Mouse (Mus musculus): ENCODE measurements around the gene Acer1. TPM values are rescaled to one million over a fixed set of nuclear protein-coding genes. Genes with fewer than 3 reads are reported as not detected.
"Not testable (repeated sequence)": the region's sequence is repeated elsewhere in the genome, so short reads cannot be mapped to it uniquely, and the experiment has no call there.

The Acer1 gene
- total RNA-seq, 2 experiments from 2014 or later: not detected

DNA sequence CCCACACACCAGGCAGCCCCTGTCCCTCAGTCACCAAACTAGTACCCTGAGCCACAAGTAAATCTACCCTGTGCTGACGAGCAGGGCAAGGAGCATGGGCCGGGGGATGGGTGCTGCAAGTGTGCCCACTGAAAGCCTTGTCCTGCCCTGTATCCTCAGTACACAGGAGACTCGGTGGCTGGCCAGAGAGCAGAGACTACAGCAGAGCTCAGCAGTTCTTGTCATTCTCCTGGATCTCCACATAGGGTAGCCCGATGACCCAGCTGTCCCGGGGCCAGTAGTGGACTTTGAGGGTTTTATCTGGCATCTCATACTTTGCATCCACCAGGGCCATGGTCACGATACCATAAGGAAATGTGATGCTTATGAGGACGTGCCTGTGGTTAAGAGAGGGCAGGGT lies 27.1 kb downstream of the Acer1 start:
- no peak for DNase-seq (ENCODE audit: low spot score in 2 of 2)

GRCm38 (mm10) chr17:56952639-56953038 lies 29.3 kb downstream of the Acer1 start:
- DNase-seq (ENCODE audit: low spot score in 2 of 2): no peak

DNA sequence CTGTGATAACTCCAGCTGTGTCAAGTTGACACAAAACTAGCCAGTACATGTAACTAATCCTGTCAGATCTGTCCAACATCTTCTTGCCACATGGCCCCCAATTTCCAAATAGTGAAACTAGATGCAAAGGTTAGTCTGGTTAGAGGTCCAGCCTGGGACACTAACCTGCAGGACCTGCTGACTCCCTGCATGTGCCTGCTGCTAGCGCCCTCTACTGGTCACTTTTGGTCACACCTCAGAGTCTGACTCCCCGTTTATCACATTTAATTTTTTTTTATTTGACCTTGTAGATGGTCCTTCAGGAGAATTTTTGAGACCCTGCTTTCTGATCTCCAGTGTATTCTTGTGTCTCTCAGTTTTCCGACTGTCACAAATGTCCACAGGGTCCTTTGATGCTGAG lies 31.0 kb downstream of the Acer1 start:
- DNase-seq (ENCODE audit: low spot score in 2 of 2): no peak

GRCm38 (mm10) chr17:56938751-56939150 lies 43.2 kb downstream of the Acer1 start:
- no peak for DNase-seq (ENCODE audit: low spot score in 2 of 2)

DNA sequence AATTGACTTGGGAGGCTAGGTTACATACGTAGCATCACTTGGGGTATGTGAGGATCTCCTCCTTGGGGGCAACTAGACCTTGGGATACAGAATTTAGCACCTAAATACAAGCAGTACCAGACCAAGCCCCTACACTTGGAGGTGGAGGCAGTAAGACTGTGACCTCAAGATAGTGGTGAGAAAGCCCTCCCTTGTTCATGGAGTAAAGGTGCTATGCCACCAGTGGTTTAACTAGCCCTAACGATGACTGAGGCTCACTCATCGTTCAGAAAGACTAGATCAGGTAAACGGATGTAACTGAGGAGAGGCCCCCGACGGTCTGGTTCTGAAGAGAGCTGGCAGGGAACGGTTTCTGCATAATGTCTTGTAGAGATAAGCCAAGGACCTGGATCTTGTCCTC lies 45.2 kb downstream of the Acer1 start:
- no peak for DNase-seq (ENCODE audit: low spot score in 2 of 2)

- DNase-seq (ENCODE audit: low spot score in 2 of 2): peak; percentile 99
Measured at GRCm38 (mm10) chr17:56935363-56936131, 46.4 kb downstream of the Acer1 start, which contains the start of gene Mllt1. Gene Mllt1 (minus strand): TSS chr17:56935415.

DNA sequence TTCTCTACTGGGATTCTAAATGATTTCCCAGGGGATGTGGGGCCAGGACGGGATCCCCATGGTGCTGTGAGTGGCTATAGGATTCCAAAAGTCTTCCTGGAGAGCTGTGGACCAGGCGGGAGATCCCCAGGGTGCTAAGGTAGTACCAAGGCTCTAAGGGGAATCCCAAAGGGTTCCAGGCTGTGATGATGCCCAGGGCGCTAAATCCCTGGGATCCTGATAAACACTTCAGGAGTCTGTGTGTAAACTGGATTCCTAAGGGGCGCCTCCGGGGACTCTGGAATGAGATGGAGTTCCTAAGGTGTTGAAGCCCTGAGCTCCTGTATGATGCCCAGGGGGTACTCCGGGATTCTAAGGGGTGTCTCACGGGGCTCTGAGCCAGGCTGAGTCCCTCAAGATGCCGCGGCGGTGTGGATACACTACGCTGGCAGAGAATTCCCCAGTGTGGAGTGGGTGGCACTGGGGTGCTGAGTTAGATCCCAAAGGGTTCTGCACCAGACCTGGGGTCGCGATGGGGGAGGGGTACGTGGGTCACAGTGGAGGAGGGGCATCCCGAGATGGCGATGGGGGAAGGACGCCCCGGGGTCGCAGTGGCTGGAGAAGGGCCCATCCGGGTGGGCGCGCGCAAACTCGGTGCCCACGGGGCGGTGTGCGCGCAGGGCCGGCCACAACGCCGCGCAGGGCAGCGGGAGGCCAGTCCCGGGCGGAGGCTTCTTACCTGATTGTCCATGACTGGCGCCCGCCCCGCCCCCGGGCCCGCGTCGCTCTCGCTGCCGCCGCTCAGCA lies 47.2 kb downstream of the Acer1 start:
- DNase-seq (ENCODE audit: low spot score in 2 of 2): no peak

GRCm38 (mm10) chr17:56933395-56933794 lies 48.5 kb downstream of the Acer1 start:
- DNase-seq (ENCODE audit: low spot score in 2 of 2): no peak

GRCm38 (mm10) chr17:56930026-56930425 lies 51.9 kb downstream of the Acer1 start:
- no peak for DNase-seq (ENCODE audit: low spot score in 2 of 2)

DNA sequence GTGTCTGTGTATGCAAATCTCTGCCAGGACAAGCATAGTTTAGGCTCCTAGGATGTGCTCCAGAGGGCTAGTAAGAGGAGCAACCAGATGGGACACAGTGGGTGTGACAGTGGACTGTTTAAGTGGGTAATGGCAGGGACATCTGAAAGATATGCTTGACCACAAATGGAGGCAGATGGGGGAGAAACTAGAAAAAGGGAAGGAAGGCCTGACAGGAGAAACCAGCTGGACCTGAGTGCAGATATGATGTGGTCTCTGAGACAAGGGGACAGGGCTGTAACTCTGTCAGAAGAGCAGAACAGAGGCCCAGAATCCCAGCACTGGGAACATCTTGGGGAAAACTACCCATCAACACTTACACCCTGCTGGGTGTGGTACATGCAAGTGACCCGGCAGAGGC lies 52.4 kb downstream of the Acer1 start:
- no peak for DNase-seq (ENCODE audit: low spot score in 2 of 2)

DNA sequence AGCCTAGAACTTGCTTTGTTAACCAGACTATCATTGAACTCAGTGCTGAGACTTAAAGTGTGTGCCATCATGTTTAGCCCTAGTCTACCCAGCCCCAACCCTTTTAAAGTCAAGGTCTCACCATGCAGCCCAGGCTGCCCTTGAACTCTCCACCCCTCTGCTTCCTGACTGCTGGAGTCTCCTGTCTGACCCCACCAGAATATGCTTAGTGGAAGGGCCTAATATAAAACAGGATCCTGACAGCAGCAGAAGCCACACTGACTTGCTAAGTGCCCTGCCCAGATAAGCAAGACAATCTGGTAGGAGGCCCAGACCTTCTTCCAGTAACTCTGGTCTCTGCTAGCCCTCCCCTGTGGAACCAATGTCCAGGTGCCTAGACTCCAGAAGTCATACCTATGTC lies 52.8 kb downstream of the Acer1 start:
- no peak for DNase-seq (ENCODE audit: low spot score in 2 of 2)

DNA sequence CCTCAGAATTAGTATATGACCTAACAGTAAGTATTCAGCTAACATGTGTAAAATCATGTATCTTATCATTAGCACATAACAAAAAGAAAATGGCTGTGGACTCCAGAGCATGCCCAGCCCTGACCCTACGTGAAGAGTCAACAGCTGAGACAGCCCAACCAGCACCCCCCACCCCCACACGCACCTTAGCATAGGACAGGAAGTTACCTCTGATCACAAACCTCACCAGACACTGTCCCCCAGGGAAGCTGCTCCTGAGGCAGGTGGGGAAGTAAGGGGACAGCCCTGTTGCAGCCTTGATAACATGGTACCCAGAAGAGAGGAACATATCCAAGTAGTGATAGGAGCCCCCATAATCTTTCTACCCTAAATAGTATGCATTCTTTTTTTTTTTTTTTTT lies 55.9 kb downstream of the Acer1 start:
- DNase-seq (ENCODE audit: low spot score in 2 of 2): no peak

GRCm38 (mm10) chr17:56919725-56920124 lies 62.2 kb downstream of the Acer1 start:
- DNase-seq (ENCODE audit: low spot score in 2 of 2): no peak

GRCm38 (mm10) chr17:56917166-56917565 lies 64.8 kb downstream of the Acer1 start:
- DNase-seq (ENCODE audit: low spot score in 2 of 2): no peak

GRCm38 (mm10) chr17:56913444-56913843 lies 68.5 kb downstream of the Acer1 start:
- DNase-seq (ENCODE audit: low spot score in 2 of 2): no peak

DNA sequence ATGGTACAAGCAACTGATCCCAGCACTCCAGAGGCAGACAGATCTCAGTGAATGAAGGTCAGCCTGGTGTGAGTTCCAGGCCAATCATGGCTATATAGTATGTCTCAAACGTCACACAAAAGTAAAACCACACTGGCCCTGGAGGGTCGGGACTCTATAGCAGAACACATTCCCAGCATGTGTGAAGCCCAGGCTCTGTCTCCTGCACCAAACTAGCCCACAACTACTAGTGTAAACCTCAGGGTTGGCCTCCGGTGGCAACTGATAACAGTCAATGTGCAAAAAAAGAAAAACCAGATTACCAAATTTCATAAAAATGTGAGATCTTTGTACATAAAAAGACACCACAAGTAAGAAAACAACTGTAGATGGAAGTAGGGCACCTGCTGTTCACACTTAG lies 68.9 kb downstream of the Acer1 start:
- no peak for DNase-seq (ENCODE audit: low spot score in 2 of 2)

- DNase-seq (ENCODE audit: low spot score in 2 of 2): not testable (repeated sequence)
Measured at GRCm38 (mm10) chr17:56909764-56910163, 72.2 kb downstream of the Acer1 start.

GRCm38 (mm10) chr17:56907887-56908286 lies 74.0 kb downstream of the Acer1 start:
- DNase-seq (ENCODE audit: low spot score in 2 of 2): no peak

GRCm38 (mm10) chr17:56907096-56907495 lies 74.8 kb downstream of the Acer1 start:
- no peak for DNase-seq (ENCODE audit: low spot score in 2 of 2)

GRCm38 (mm10) chr17:56906166-56906565 lies 75.8 kb downstream of the Acer1 start:
- no peak for DNase-seq (ENCODE audit: low spot score in 2 of 2)

Measured in gastrocnemius, postnatal 4 days (tissue).